Mouse (Mus musculus): Measurements from ENCODE around the gene Heg1. TPM values are rescaled to one million over a fixed set of nuclear protein-coding genes. Genes with fewer than 3 reads are reported as not detected.

The Heg1 gene
- total RNA-seq, 2 experiments from 2014 or later: 20.5 to 27.8 TPM

GRCm38 (mm10) chr16:33766757-33767156 is 82.6 kb downstream of the Heg1 start:
- DNase-seq (ENCODE audit: extremely low spot score in 1 of 2, low spot score in 1 of 2): no peak

- DNase-seq (ENCODE audit: extremely low spot score in 1 of 2, low spot score in 1 of 2): no peak
These were observed 84.5 kb downstream of the Heg1 start for GRCm38 (mm10) chr16:33768491-33769278.

GRCm38 (mm10) chr16:33769848-33770247 is 85.7 kb downstream of the Heg1 start:
- no peak for DNase-seq (ENCODE audit: extremely low spot score in 1 of 2, low spot score in 1 of 2)

GRCm38 (mm10) chr16:33770778-33771454 is 86.7 kb downstream of the Heg1 start:
- no peak for DNase-seq (ENCODE audit: extremely low spot score in 1 of 2, low spot score in 1 of 2)

GRCm38 (mm10) chr16:33772809-33773208 is 88.6 kb downstream of the Heg1 start:
- DNase-seq (ENCODE audit: extremely low spot score in 1 of 2, low spot score in 1 of 2): no peak

GRCm38 (mm10) chr16:33774972-33775371 is 90.8 kb downstream of the Heg1 start:
- DNase-seq (ENCODE audit: extremely low spot score in 1 of 2, low spot score in 1 of 2): no peak

GRCm38 (mm10) chr16:33775733-33776335 is 91.7 kb downstream of the Heg1 start:
- DNase-seq (ENCODE audit: extremely low spot score in 1 of 2, low spot score in 1 of 2): no peak

GRCm38 (mm10) chr16:33776766-33777529 is 92.8 kb downstream of the Heg1 start:
- no peak for DNase-seq (ENCODE audit: extremely low spot score in 1 of 2, low spot score in 1 of 2)

GRCm38 (mm10) chr16:33777607-33778006 is 93.4 kb downstream of the Heg1 start:
- no peak for DNase-seq (ENCODE audit: extremely low spot score in 1 of 2, low spot score in 1 of 2)

- no peak for DNase-seq (ENCODE audit: extremely low spot score in 1 of 2, low spot score in 1 of 2)
These were observed 97.9 kb downstream of the Heg1 start for GRCm38 (mm10) chr16:33781789-33782728.

GRCm38 (mm10) chr16:33782729-33783091 is 98.5 kb downstream of the Heg1 start:
- DNase-seq (ENCODE audit: extremely low spot score in 1 of 2, low spot score in 1 of 2): no peak

GRCm38 (mm10) chr16:33784547-33784946 is 100.4 kb downstream of the Heg1 start:
- DNase-seq (ENCODE audit: extremely low spot score in 1 of 2, low spot score in 1 of 2): no peak

GRCm38 (mm10) chr16:33785092-33785704 is 101.0 kb downstream of the Heg1 start:
- DNase-seq (ENCODE audit: extremely low spot score in 1 of 2, low spot score in 1 of 2): no peak

- no peak for DNase-seq (ENCODE audit: extremely low spot score in 1 of 2, low spot score in 1 of 2)
These were observed 102.7 kb downstream of the Heg1 start for GRCm38 (mm10) chr16:33786657-33787390.

- no peak for DNase-seq (ENCODE audit: extremely low spot score in 1 of 2, low spot score in 1 of 2)
These were observed 109.9 kb downstream of the Heg1 start, which contains the start of gene Muc13 for GRCm38 (mm10) chr16:33793846-33794791. Muc13 (plus strand) TSS chr16:33794037.

GRCm38 (mm10) chr16:33795106-33795505 is 110.9 kb downstream of the Heg1 start:
- no peak for DNase-seq (ENCODE audit: extremely low spot score in 1 of 2, low spot score in 1 of 2)

- no peak for DNase-seq (ENCODE audit: extremely low spot score in 1 of 2, low spot score in 1 of 2)
These were observed 111.7 kb downstream of the Heg1 start for GRCm38 (mm10) chr16:33795887-33796286.

Data from layer of hippocampus, postnatal 25 days (tissue).